8 mouse cellular contexts compared by ENCODE assay signal in the genomic region with DNA sequence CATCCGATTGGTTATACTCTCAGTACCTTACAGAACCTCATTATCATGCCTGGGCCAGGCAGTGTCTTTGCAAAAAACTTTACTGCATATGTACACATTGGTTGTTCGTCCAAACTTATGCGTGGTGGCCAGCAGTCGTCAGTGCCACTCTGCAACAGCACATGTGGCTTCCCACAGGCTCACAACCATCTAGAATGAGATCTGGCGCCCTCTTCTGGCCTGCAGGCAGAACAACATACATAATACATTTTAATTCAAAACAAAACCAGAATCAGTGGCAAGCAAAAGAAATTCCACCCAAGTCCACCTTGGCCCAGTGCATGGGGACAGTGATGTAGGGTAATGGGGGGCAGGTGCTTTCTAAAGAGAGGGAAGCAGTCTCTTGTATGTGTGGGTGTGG. TPM values are rescaled to one million over a fixed set of nuclear protein-coding genes. Genes with fewer than 3 reads are reported as not detected.
DNase-seq lines count a peak whose midpoint lies in the region; ATAC-seq and TF ChIP-seq lines count a peak whose summit lies in the region.
"Not testable (repeated sequence)": the region's sequence is repeated elsewhere in the genome, so short reads cannot be mapped to it uniquely, and the experiment has no call there.

No protein-coding gene starts in this region.

- WGBS in forebrain, embryonic 11.5 days, result 59% methylated on average over 5 of the region's 5 CpGs
- WGBS in liver, adult 2 months, result 66% methylated on average over 5 of the region's 5 CpGs
- WGBS in midbrain, postnatal 0 days, result 62% methylated on average over 5 of the region's 5 CpGs

- DNase-seq in A20 (ENCODE audit: low read depth, low spot score), result peak; percentile 60
- DNase-seq in G1E (ENCODE audit: low spot score); liver, adult 2 months (ENCODE audit: extremely low read depth, low read depth, low spot score); midbrain, postnatal 0 days (ENCODE audit: low spot score): not testable (repeated sequence)
- peak; percentile 33 for DNase-seq in brain, adult 2 months (ENCODE audit: low read depth, low spot score)
- peak; percentile 71 for DNase-seq in forebrain, embryonic 11.5 days (ENCODE audit: low spot score)
- peak; percentile 70 for DNase-seq in induced T-regulatory cell, adult 2 months (ENCODE audit: low read depth)
- DNase-seq in thymus, postnatal 4 days, result peak; percentile 45

- not testable (repeated sequence) for H3K9me3 ChIP-seq in G1E (replicated peaks); forebrain, embryonic 11.5 days (ENCODE audit: control insufficient read depth, low read length); midbrain, postnatal 0 days (ENCODE audit: low read length)

- H3K36me3 ChIP-seq in G1E (replicated peaks); forebrain, embryonic 11.5 days (ENCODE audit: control insufficient read depth, insufficient read depth, low read length); liver, adult 2 months (ENCODE audit: control insufficient read depth, insufficient read depth, low read length); midbrain, postnatal 0 days (ENCODE audit: insufficient read depth, low read length): not testable (repeated sequence)

- H3K9ac ChIP-seq in forebrain, embryonic 11.5 days (ENCODE audit: low read length); liver, adult 2 months (ENCODE audit: low read depth, low read length); midbrain, postnatal 0 days (replicated peaks; ENCODE audit: low read length, poor library complexity, severe bottlenecking): not testable (repeated sequence)

- not testable (repeated sequence) for H3K27me3 ChIP-seq in G1E (ENCODE audit: insufficient read depth, low read length); forebrain, embryonic 11.5 days (ENCODE audit: control insufficient read depth, insufficient read depth, low read length); liver, adult 2 months (ENCODE audit: control insufficient read depth, insufficient read depth, low read length); midbrain, postnatal 0 days (ENCODE audit: insufficient read depth, low read length)

- peaks cover 19% of the 10 kb centered on the region for H3K4me1 ChIP-seq in G1E (ENCODE audit: insufficient read depth, low read depth, low read length)
- not testable (repeated sequence) for H3K4me1 ChIP-seq in forebrain, embryonic 11.5 days (replicated peaks; ENCODE audit: control insufficient read depth, insufficient read depth, low read length); liver, adult 2 months (ENCODE audit: control insufficient read depth, insufficient read depth, low read length); midbrain, postnatal 0 days (ENCODE audit: insufficient read depth, low read length)

- TF ChIP-seq CTCF in G1E (IDR thresholded peaks at IDR 0.05; ENCODE audit: low read depth, low read length), result peak; percentile 43; the same call in 1 of the 2 replicates
- peak; percentile 50 for TF ChIP-seq CTCF in liver, adult 2 months (IDR thresholded peaks at IDR 0.05; ENCODE audit: low read depth, low read length)
- TF ChIP-seq CTCF in midbrain, postnatal 0 days (IDR thresholded peaks at IDR 0.05), result peak; percentile 63

- H3K79me2 ChIP-seq in liver, adult 2 months (ENCODE audit: control insufficient read depth, insufficient read depth, low read length), result not testable (repeated sequence)

- ATAC-seq in G1E (ENCODE audit: extremely low read depth, insufficient number of reproducible peaks, low FRiP score, poor library complexity, severe bottlenecking); forebrain, embryonic 11.5 days (replicated peaks; ENCODE audit: low FRiP score); midbrain, postnatal 0 days (ENCODE audit: low FRiP score): not testable (repeated sequence)

- not testable (repeated sequence) for H3K4me2 ChIP-seq in forebrain, embryonic 11.5 days (ENCODE audit: low read depth, low read length, severe bottlenecking); midbrain, postnatal 0 days (ENCODE audit: low read depth, low read length, poor library complexity, severe bottlenecking)

- not testable (repeated sequence) for H3K27ac ChIP-seq in forebrain, embryonic 11.5 days (ENCODE audit: low read depth, low read length); liver, adult 2 months (replicated peaks; ENCODE audit: insufficient read depth, low read depth, low read length); midbrain, postnatal 0 days (ENCODE audit: low read depth, low read length)

- H3K4me3 ChIP-seq in G1E (ENCODE audit: low read depth, low read length); forebrain, embryonic 11.5 days (ENCODE audit: low read depth, low read length); liver, adult 2 months (ENCODE audit: insufficient read depth, low read depth, low read length); midbrain, postnatal 0 days (ENCODE audit: low read depth, low read length): not testable (repeated sequence)

- TF ChIP-seq POLR2A in liver, adult 2 months (IDR thresholded peaks at IDR 0.05; ENCODE audit: extremely low read depth, insufficient read depth, low read length), result not testable (repeated sequence)

RNA-seq across cellular contexts. Expression of a gene that starts 12.3 kb away (rescaled TPM):
- total RNA-seq in G1E (2014; fragmentation: Nextera tagmentation), result 191 and 220 TPM in 2 replicates
- total RNA-seq in G1E (2017), result 92.1 and 104 TPM in 2 replicates
- 50.6 and 60.5 TPM in 2 replicates for polyA plus RNA-seq in G1E (2012)
- polyA plus RNA-seq in forebrain, embryonic 11.5 days (2014; fragmentation: Nextera tagmentation; extraction: Ambion mirVana), result 301 and 310 TPM in 2 replicates
- total RNA-seq in liver, adult 2 months (2014; rRNA removed), result 62.1 and 69.2 TPM in 2 replicates
- 65.3 and 82.8 TPM in 2 replicates for polyA plus RNA-seq in liver, adult 2 months (2012; rRNA removed)
- 428 and 445 TPM in 2 replicates for total RNA-seq in midbrain, postnatal 0 days (2014; rRNA removed)
- 1,211 and 1,230 TPM in 2 replicates for polyA plus RNA-seq in midbrain, postnatal 0 days (2015; fragmentation: Nextera tagmentation; extraction: Ambion mirVana)

RNA-seq across cellular contexts. Expression of a gene that starts 38.0 kb away (rescaled TPM):
- total RNA-seq in G1E (2014; fragmentation: Nextera tagmentation) (4.1 and 7.7 TPM in 2 replicates), G1E (2017) (10.5 and 14.8 TPM in 2 replicates)
- polyA plus RNA-seq in G1E (2012), result 16.7 and 20.1 TPM in 2 replicates
- 12.0 and 13.5 TPM in 2 replicates for polyA plus RNA-seq in forebrain, embryonic 11.5 days (2014; fragmentation: Nextera tagmentation; extraction: Ambion mirVana)
- 57.3 and 68.1 TPM in 2 replicates for total RNA-seq in liver, adult 2 months (2014; rRNA removed)
- 112 and 115 TPM in 2 replicates for polyA plus RNA-seq in liver, adult 2 months (2012; rRNA removed)
- 27.0 and 32.1 TPM in 2 replicates for total RNA-seq in midbrain, postnatal 0 days (2014; rRNA removed)
- polyA plus RNA-seq in midbrain, postnatal 0 days (2015; fragmentation: Nextera tagmentation; extraction: Ambion mirVana), result 19.0 and 20.6 TPM in 2 replicates
